Mouse (Mus musculus) thymus, postnatal 10 days (tissue): ENCODE measurements around the gene Cntnap3.
"Not testable (repeated sequence)": the region's sequence is repeated elsewhere in the genome, so short reads cannot be mapped to it uniquely, and the experiment has no call there.

Experiments
- DNase-seq, 2 experiments: peaks; one replicate each; pipeline ENCODE4 v3.0.0; 2021; ENCODE audit warnings: low spot score in 2 of 2

Gene Cntnap3

GRCm38 (mm10) chr13:64903585-64904208 is at the start of gene Cntnap3:
TSS of gene Cntnap3 (minus strand) at chr13:64903955.
- DNase-seq = no peak

GRCm38 (mm10) chr13:64917191-64917590 is 13.4 kb upstream of the Cntnap3 start, which contains the start of gene Spata31:
TSS of gene Spata31 (plus strand) at chr13:64917406.
- no peak for DNase-seq

- no peak for DNase-seq
These were observed 623 bp downstream of the Cntnap3 start for GRCm38 (mm10) chr13:64903132-64903531.

- DNase-seq = no peak
These were observed 38.4 kb downstream of the Cntnap3 start for GRCm38 (mm10) chr13:64865397-64865796.

GRCm38 (mm10) chr13:64824856-64825255 is 78.9 kb downstream of the Cntnap3 start:
- DNase-seq = not testable (repeated sequence)

GRCm38 (mm10) chr13:64745383-64745782 is 158.4 kb downstream of the Cntnap3 start:
- no peak for DNase-seq

GRCm38 (mm10) chr13:64732244-64732643 is 171.5 kb downstream of the Cntnap3 start:
- no peak for DNase-seq

- no peak for DNase-seq
These were observed 187.0 kb downstream of the Cntnap3 start for GRCm38 (mm10) chr13:64716791-64717190.

- no peak for DNase-seq
These were observed 211.3 kb downstream of the Cntnap3 start for GRCm38 (mm10) chr13:64692463-64692862.
